Mouse (Mus musculus) lung, postnatal 36 days (tissue): Measurements from ENCODE around the gene Pcdh11x.
"Not testable (repeated sequence)": the region's sequence is repeated elsewhere in the genome, so short reads cannot be mapped to it uniquely, and the experiment has no call there.

ENCODE experiments used
- DNase-seq: peaks from one replicate; pipeline ENCODE4 v3.0.0; 2022; ENCODE audit warnings: mixed read lengths

Pcdh11x gene

GRCm38 (mm10) chrX:120290011-120290899 is at the start of gene Pcdh11x:
TSS of gene Pcdh11x (plus strand) at chrX:120290259.
- DNase-seq, result peak; percentile 3

GRCm38 (mm10) chrX:120260089-120260488 is 30.0 kb upstream of the Pcdh11x start:
- DNase-seq, result no peak

GRCm38 (mm10) chrX:120285522-120285921 is 4.5 kb upstream of the Pcdh11x start:
- no peak for DNase-seq

- no peak for DNase-seq
These were observed 2.6 kb upstream of the Pcdh11x start for GRCm38 (mm10) chrX:120287502-120287901.

GRCm38 (mm10) chrX:120290900-120291280 is 831 bp downstream of the Pcdh11x start:
- no peak for DNase-seq

- DNase-seq, result no peak
These were observed 1.6 kb downstream of the Pcdh11x start for GRCm38 (mm10) chrX:120291696-120292095.

- DNase-seq, result no peak
These were observed 3.0 kb downstream of the Pcdh11x start for GRCm38 (mm10) chrX:120292832-120293750.

- DNase-seq, result no peak
These were observed 11.6 kb downstream of the Pcdh11x start for GRCm38 (mm10) chrX:120301469-120302175.

GRCm38 (mm10) chrX:120312995-120313394 is 22.9 kb downstream of the Pcdh11x start, which contains the start of gene H2afb3:
TSS of gene H2afb3 (minus strand) at chrX:120313095.
- not testable (repeated sequence) for DNase-seq

- DNase-seq, result no peak
These were observed 176.2 kb downstream of the Pcdh11x start for GRCm38 (mm10) chrX:120466225-120466624.

GRCm38 (mm10) chrX:120486428-120486827 is 196.4 kb downstream of the Pcdh11x start:
- no peak for DNase-seq

GRCm38 (mm10) chrX:120524986-120525385 is 234.9 kb downstream of the Pcdh11x start:
- no peak for DNase-seq

- no peak for DNase-seq
These were observed 309.2 kb downstream of the Pcdh11x start for GRCm38 (mm10) chrX:120599309-120599708.

GRCm38 (mm10) chrX:120618460-120618859 is 328.4 kb downstream of the Pcdh11x start:
- DNase-seq, result no peak

GRCm38 (mm10) chrX:120670236-120670635 is 380.2 kb downstream of the Pcdh11x start:
- not testable (repeated sequence) for DNase-seq

GRCm38 (mm10) chrX:120734144-120734543 is 444.1 kb downstream of the Pcdh11x start:
- no peak for DNase-seq

GRCm38 (mm10) chrX:120735792-120736191 is 445.7 kb downstream of the Pcdh11x start:
- no peak for DNase-seq

GRCm38 (mm10) chrX:120944556-120944955 is 654.5 kb downstream of the Pcdh11x start:
- DNase-seq, result no peak
